Mouse (Mus musculus) olfactory bulb, adult 2 months (tissue): Measurements from ENCODE around the gene Hacd3.

Experiments
- CTCF ChIP-seq: fragments of 200-500 bp; IDR thresholded peaks from 2 replicates; pipeline ENCODE4 v1.5.1; 2012; ENCODE audit warnings: low read depth, mild to moderate bottlenecking, low read length, moderate library complexity; ENCODE audit not compliant: insufficient read depth
- POLR2A ChIP-seq: fragments of 200-500 bp; IDR thresholded peaks from 2 replicates; pipeline ENCODE4 v1.6.1; 2012; ENCODE audit warnings: mild to moderate bottlenecking, low read depth, low read length, moderate library complexity; ENCODE audit not compliant: insufficient read depth

DNA sequence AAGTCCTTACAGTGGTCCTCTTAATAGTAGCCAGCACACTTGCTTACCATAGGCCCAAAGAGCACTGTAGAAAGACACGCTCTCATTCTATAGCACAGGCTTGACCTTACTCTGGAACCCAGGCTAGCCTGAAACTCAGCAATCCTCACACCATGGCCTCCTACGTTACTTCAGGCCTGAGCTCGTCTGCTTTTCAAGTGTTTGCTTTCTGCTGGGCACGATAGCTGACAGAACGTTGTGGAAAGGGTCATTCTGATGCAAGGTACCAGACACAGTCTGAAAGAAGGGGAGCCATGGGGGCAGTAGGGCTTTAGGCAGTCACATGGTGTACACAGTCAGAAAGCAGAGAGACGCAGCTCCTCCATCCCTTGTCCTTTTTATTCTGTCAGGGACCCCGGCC lies 42.8 kb upstream of the Hacd3 start:
- TF ChIP-seq CTCF: no peak
- TF ChIP-seq POLR2A: no peak
